Mouse (Mus musculus): ENCODE measurements around the gene Nmur2.

DNA sequence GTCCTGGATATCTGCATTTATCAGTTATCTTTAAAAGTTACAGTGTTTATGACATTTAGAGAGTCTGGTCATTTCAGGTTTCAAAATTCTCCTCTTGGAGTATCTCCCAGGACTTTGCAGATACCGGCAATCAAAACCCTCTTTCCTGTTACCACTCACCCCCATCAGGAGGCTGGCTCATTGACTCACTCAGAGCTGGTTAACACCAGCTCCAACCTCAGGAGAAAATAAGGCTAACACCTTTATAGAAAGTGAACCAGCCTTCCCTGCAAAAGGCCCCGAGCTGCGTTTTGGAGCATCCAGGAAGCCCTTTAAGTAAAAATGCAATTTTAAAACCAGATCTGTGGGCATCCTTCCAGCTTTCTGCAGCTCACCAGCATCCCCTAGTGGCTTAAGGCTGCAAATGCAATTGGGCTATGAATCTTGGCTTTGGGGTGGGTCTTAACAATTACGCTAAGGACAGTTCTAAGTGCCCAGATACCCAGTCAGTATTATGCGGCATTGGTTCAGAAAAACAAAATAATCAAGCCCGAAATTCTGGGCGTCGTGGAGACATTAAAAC is 49.2 kb downstream of the Nmur2 start:
- TF ChIP-seq EP300 (IDR thresholded peaks at IDR 0.05; ENCODE audit: low read depth), result no peak
- peak; percentile 86 for TF ChIP-seq CTCF (IDR thresholded peaks at IDR 0.05; ENCODE audit: low read depth)
